In genomic region chr7:123097891-123098750, GRCm38 (mm10) we compare ENCODE assay signal across 8 mouse cellular contexts. TPM values are rescaled to one million over a fixed set of nuclear protein-coding genes. Genes with fewer than 3 reads are reported as not detected.
DNase-seq lines count a peak whose midpoint lies in the region; ATAC-seq and TF ChIP-seq lines count a peak whose summit lies in the region.

No protein-coding gene starts in this region.

- intact Hi-C loops in heart, adult 2 months (cut with DNase I) = loop anchor here (1.0 kb wide), 1 partner anchor 24 kb away; no protein-coding TSS in a partner anchor

- peak; percentile 95 for ATAC-seq in embryonic facial prominence, embryonic 11.5 days (replicated peaks; ENCODE audit: insufficient number of reproducible peaks, low FRiP score, low TSS enrichment, low read depth)
- ATAC-seq in limb, embryonic 11.5 days (ENCODE audit: insufficient number of reproducible peaks, low FRiP score, low TSS enrichment, low read depth) = peak; percentile 99
- peak; percentile 94 for ATAC-seq in midbrain, embryonic 15.5 days (replicated peaks)
- ATAC-seq in stomach, postnatal 0 days (ENCODE audit: low FRiP score, low TSS enrichment) = peak; percentile 92

- WGBS in embryonic facial prominence, embryonic 11.5 days = 12% methylated on average over 16 of the region's 16 CpGs
- WGBS in heart, adult 2 months = 28% methylated on average over 16 of the region's 16 CpGs
- WGBS in kidney, adult 2 months = 23% methylated on average over 16 of the region's 16 CpGs
- 20% methylated on average over 16 of the region's 16 CpGs for WGBS in limb, embryonic 11.5 days
- 13% methylated on average over 16 of the region's 16 CpGs for WGBS in midbrain, embryonic 15.5 days
- WGBS in stomach, postnatal 0 days = 10% methylated on average over 16 of the region's 16 CpGs
- 81% methylated on average over 16 of the region's 16 CpGs for WGBS in thymus, adult 2 months

- no peak; the same call in none of the 2 replicates for TF ChIP-seq POLR2A in heart, adult 2 months (IDR thresholded peaks at IDR 0.05; ENCODE audit: insufficient read depth, low read depth, low read length)
- no peak for TF ChIP-seq POLR2A in kidney, adult 2 months (IDR thresholded peaks at IDR 0.05; ENCODE audit: low read depth, low read length)
- TF ChIP-seq POLR2A in thymus, adult 2 months (IDR thresholded peaks at IDR 0.05; ENCODE audit: control insufficient read depth, extremely low read depth, insufficient read depth, low read length, poor library complexity) = no peak

- no peak overlapping the region for H3K4me3 ChIP-seq in embryonic facial prominence, embryonic 11.5 days (ENCODE audit: low read depth, low read length)
- no peak overlapping the region for H3K4me3 ChIP-seq in heart, adult 2 months
- no peak overlapping the region for H3K4me3 ChIP-seq in kidney, adult 2 months (ENCODE audit: insufficient read depth, low read depth, low read length)
- H3K4me3 ChIP-seq in limb, embryonic 11.5 days (ENCODE audit: low read depth, low read length) = no peak overlapping the region
- no peak overlapping the region for H3K4me3 ChIP-seq in midbrain, embryonic 15.5 days
- no peak overlapping the region for H3K4me3 ChIP-seq in stomach, postnatal 0 days (ENCODE audit: low read depth, low read length)
- H3K4me3 ChIP-seq in thymus, adult 2 months (ENCODE audit: control insufficient read depth, insufficient read depth, low read length) = no peak overlapping the region

- no peak for TF ChIP-seq CTCF in heart, adult 2 months (IDR thresholded peaks at IDR 0.05)
- TF ChIP-seq CTCF in kidney, adult 2 months (conservative IDR thresholded peaks at IDR 0.05; ENCODE audit: insufficient read depth, insufficient read length, low read depth, low read length) = no peak
- no peak for TF ChIP-seq CTCF in stomach, postnatal 0 days (IDR thresholded peaks at IDR 0.05; ENCODE audit: low read depth)
- TF ChIP-seq CTCF in thymus, adult 2 months (IDR thresholded peaks at IDR 0.05; ENCODE audit: borderline replicate concordance, control insufficient read depth, extremely low read depth, insufficient read depth, low read length, poor library complexity) = no peak

- no peaks in the 10 kb centered on the region for H3K79me2 ChIP-seq in heart, adult 2 months (replicated peaks; ENCODE audit: control insufficient read depth, insufficient read depth, low read length)

- TF ChIP-seq EP300 in heart, adult 2 months (IDR thresholded peaks at IDR 0.05; ENCODE audit: insufficient read depth, low read depth, low read length) = 0 out of 2 replicates have a peak, but pooled peaks have one; percentile 57
- TF ChIP-seq EP300 in stomach, postnatal 0 days (optimal IDR thresholded peaks at IDR 0.05) = peak; percentile 61

- H3K9me3 ChIP-seq in embryonic facial prominence, embryonic 11.5 days (replicated peaks; ENCODE audit: control insufficient read depth, low read length) = no peaks in the 10 kb centered on the region
- H3K9me3 ChIP-seq in limb, embryonic 11.5 days (ENCODE audit: control insufficient read depth, low read length) = peaks cover 3% of the 10 kb centered on the region; the same call in 1 of the 2 replicates
- H3K9me3 ChIP-seq in midbrain, embryonic 15.5 days = no peaks in the 10 kb centered on the region
- H3K9me3 ChIP-seq in stomach, postnatal 0 days (ENCODE audit: control insufficient read depth, low read length) = no peaks in the 10 kb centered on the region

- DNase-seq in adrenal gland, adult 18-20 months (ENCODE audit: low spot score in 2 of 2) = peak; percentile 51 to 52
- DNase-seq in embryonic facial prominence, embryonic 11.5 days (ENCODE audit: low spot score) = peak; percentile 96
- peak; percentile 80 to 86 for DNase-seq in heart, adult 2 months
- peak; percentile 83 for DNase-seq in kidney, adult 2 months
- DNase-seq in limb, embryonic 11.5 days (ENCODE audit: low spot score) = peak; percentile 90
- DNase-seq in stomach, postnatal 0 days (ENCODE audit: low spot score) = peak; percentile 87
- DNase-seq in thymus, adult 2 months = no peak

- no peak overlapping the region; the same call in 1 of the 2 replicates for H3K4me2 ChIP-seq in embryonic facial prominence, embryonic 11.5 days (ENCODE audit: low read depth, low read length)
- no peak overlapping the region for H3K4me2 ChIP-seq in limb, embryonic 11.5 days (ENCODE audit: low read depth, severe bottlenecking)
- peak overlapping the region; percentile 14 for H3K4me2 ChIP-seq in midbrain, embryonic 15.5 days
- no peak overlapping the region for H3K4me2 ChIP-seq in stomach, postnatal 0 days (replicated peaks; ENCODE audit: low read depth)

- no peaks in the 10 kb centered on the region for H3K4me1 ChIP-seq in embryonic facial prominence, embryonic 11.5 days (ENCODE audit: control insufficient read depth, insufficient read depth, low read length)
- H3K4me1 ChIP-seq in heart, adult 2 months (ENCODE audit: control insufficient read depth, insufficient read depth, low read length) = peaks cover 7% of the 10 kb centered on the region
- peaks cover 9% of the 10 kb centered on the region; the same call in 1 of the 2 replicates for H3K4me1 ChIP-seq in kidney, adult 2 months (ENCODE audit: control insufficient read depth, insufficient read depth, low read length)
- H3K4me1 ChIP-seq in limb, embryonic 11.5 days (ENCODE audit: control insufficient read depth, insufficient read depth, low read length) = peaks cover 9% of the 10 kb centered on the region; the same call in 1 of the 2 replicates
- H3K4me1 ChIP-seq in midbrain, embryonic 15.5 days = peaks cover 11% of the 10 kb centered on the region
- no peaks in the 10 kb centered on the region for H3K4me1 ChIP-seq in stomach, postnatal 0 days (replicated peaks; ENCODE audit: control insufficient read depth, insufficient read depth)
- no peaks in the 10 kb centered on the region for H3K4me1 ChIP-seq in thymus, adult 2 months (replicated peaks; ENCODE audit: control insufficient read depth, insufficient read depth, low read length)

- no peaks in the 10 kb centered on the region for H3K27me3 ChIP-seq in embryonic facial prominence, embryonic 11.5 days (ENCODE audit: control insufficient read depth, insufficient read depth, low read length)
- H3K27me3 ChIP-seq in heart, adult 2 months (ENCODE audit: control insufficient read depth, insufficient read depth, low read length) = no peaks in the 10 kb centered on the region
- no peaks in the 10 kb centered on the region for H3K27me3 ChIP-seq in kidney, adult 2 months (replicated peaks; ENCODE audit: control insufficient read depth, insufficient read depth, low read length)
- no peaks in the 10 kb centered on the region for H3K27me3 ChIP-seq in limb, embryonic 11.5 days (ENCODE audit: control insufficient read depth, insufficient read depth, low read length)
- no peaks in the 10 kb centered on the region for H3K27me3 ChIP-seq in midbrain, embryonic 15.5 days (replicated peaks)
- no peaks in the 10 kb centered on the region for H3K27me3 ChIP-seq in stomach, postnatal 0 days (ENCODE audit: control insufficient read depth, insufficient read depth, low read length)
- H3K27me3 ChIP-seq in thymus, adult 2 months (ENCODE audit: control insufficient read depth, insufficient read depth, low read length) = no peaks in the 10 kb centered on the region

- H3K27ac ChIP-seq in embryonic facial prominence, embryonic 11.5 days (replicated peaks; ENCODE audit: low read depth, low read length) = peak overlapping the region; percentile 94
- H3K27ac ChIP-seq in heart, adult 2 months = peak overlapping the region; percentile 93
- peak overlapping the region; percentile 73 for H3K27ac ChIP-seq in kidney, adult 2 months (ENCODE audit: insufficient read depth, low read depth, low read length)
- peak overlapping the region; percentile 96 for H3K27ac ChIP-seq in limb, embryonic 11.5 days (replicated peaks; ENCODE audit: low read depth, low read length)
- peak overlapping the region; percentile 81 for H3K27ac ChIP-seq in midbrain, embryonic 15.5 days
- H3K27ac ChIP-seq in stomach, postnatal 0 days (replicated peaks) = peak overlapping the region; percentile 89
- H3K27ac ChIP-seq in thymus, adult 2 months (ENCODE audit: control insufficient read depth, insufficient read depth, low read length) = no peak overlapping the region

- peak overlapping the region; percentile 29 for H3K9ac ChIP-seq in embryonic facial prominence, embryonic 11.5 days (replicated peaks; ENCODE audit: low read length)
- no peak overlapping the region for H3K9ac ChIP-seq in heart, adult 2 months (ENCODE audit: low read depth, low read length)
- H3K9ac ChIP-seq in limb, embryonic 11.5 days (ENCODE audit: low read length) = peak overlapping the region; percentile 30; the same call in 1 of the 2 replicates
- no peak overlapping the region for H3K9ac ChIP-seq in midbrain, embryonic 15.5 days
- 0 out of 2 replicates have a peak overlapping the region, but pooled peaks have one; percentile 18 for H3K9ac ChIP-seq in stomach, postnatal 0 days (ENCODE audit: low read length)

- no peaks in the 10 kb centered on the region for H3K36me3 ChIP-seq in embryonic facial prominence, embryonic 11.5 days (replicated peaks; ENCODE audit: control insufficient read depth, insufficient read depth, low read depth, low read length)
- H3K36me3 ChIP-seq in heart, adult 2 months (ENCODE audit: control insufficient read depth, insufficient read depth, low read length) = no peaks in the 10 kb centered on the region; the same call in 1 of the 2 replicates
- no peaks in the 10 kb centered on the region for H3K36me3 ChIP-seq in kidney, adult 2 months (ENCODE audit: control insufficient read depth, insufficient read depth, low read length)
- H3K36me3 ChIP-seq in limb, embryonic 11.5 days (ENCODE audit: control insufficient read depth, insufficient read depth, low read length) = no peaks in the 10 kb centered on the region
- no peaks in the 10 kb centered on the region for H3K36me3 ChIP-seq in midbrain, embryonic 15.5 days (replicated peaks)
- no peaks in the 10 kb centered on the region for H3K36me3 ChIP-seq in stomach, postnatal 0 days (ENCODE audit: control insufficient read depth, insufficient read depth, low read length)
- H3K36me3 ChIP-seq in thymus, adult 2 months (ENCODE audit: control insufficient read depth, insufficient read depth, low read length) = no peaks in the 10 kb centered on the region

RNA-seq across cellular contexts. Expression of gene Tnrc6a, which starts 25.6 kb away (rescaled TPM):
- 10 to 100 TPM; 39.7 to 45.9 TPM for total RNA-seq in adrenal gland, adult 18-20 months (2021)
- 44.3 and 45.9 TPM in 2 replicates for polyA plus RNA-seq in embryonic facial prominence, embryonic 11.5 days (2014; fragmentation: Nextera tagmentation; extraction: Ambion mirVana)
- total RNA-seq in heart, adult 2 months (2021) = 10 to 100 TPM; 22.8 to 34.2 TPM
- polyA plus RNA-seq in heart, adult 2 months (2012; rRNA removed) = 24.2 and 34.4 TPM in 2 replicates
- 28.9 and 33.4 TPM in 2 replicates for polyA plus RNA-seq in kidney, adult 2 months (2012; rRNA removed)
- polyA plus RNA-seq in limb, embryonic 11.5 days (2014; fragmentation: Nextera tagmentation; extraction: Ambion mirVana) = 69.2 and 70.0 TPM in 2 replicates
- polyA plus RNA-seq in midbrain, embryonic 15.5 days (2015; fragmentation: Nextera tagmentation; extraction: Ambion mirVana) = 44.0 and 57.7 TPM in 2 replicates
- 35.8 and 44.2 TPM in 2 replicates for polyA plus RNA-seq in stomach, postnatal 0 days (2015; fragmentation: Nextera tagmentation; extraction: Ambion mirVana)
- polyA plus RNA-seq in thymus, adult 2 months (2012; rRNA removed) = 84.5 and 89.7 TPM in 2 replicates

Comparison
In these comparisons a context has a peak if more than half of its experiments do, and no peak if none do; other contexts are left out.
1. H3K9ac ChIP-seq: peak in embryonic facial prominence, embryonic 11.5 days (single experiment), limb, embryonic 11.5 days (single experiment) and stomach, postnatal 0 days (single experiment); none in heart, adult 2 months (single experiment) and midbrain, embryonic 15.5 days (single experiment).
2. Peak in every context shown above with its lines, with median percentiles within 50 percentile points of each other: ATAC-seq.